Mouse (Mus musculus): ENCODE results near the gene Nexn. TPM values are rescaled to one million over a fixed set of nuclear protein-coding genes. Genes with fewer than 3 reads are reported as not detected.

Nexn gene
- polyA plus RNA-seq, 1 experiment from 2014 or later: 5.1 TPM

GRCm38 (mm10) chr3:152250487-152250886 is 15.7 kb downstream of the Nexn start:
- WGBS: 94% methylated on average over 1 of the region's 1 CpGs

GRCm38 (mm10) chr3:152247708-152248107 is 18.4 kb downstream of the Nexn start:
- Histone ChIP-seq H3K9ac (no peak overlapping the region), H3K4me2 (replicated peaks) (no peak overlapping the region), H3K9me3 (no peaks in the 10 kb centered on the region), H3K27ac (no peak overlapping the region), H3K4me3 (no peak overlapping the region), H3K4me1 (no peaks in the 10 kb centered on the region), H3K27me3 (replicated peaks) (no peaks in the 10 kb centered on the region), H3K36me3 (no peaks in the 10 kb centered on the region)
- 93% methylated on average over 12 of the region's 12 CpGs for WGBS
- ATAC-seq (ENCODE audit: low FRiP score, low read depth): no peak

More at GRCm38 (mm10) chr3:152250487-152250886, 15.7 kb downstream of the Nexn start:
- Histone ChIP-seq H3K27ac (no peak overlapping the region), H3K4me1 (no peaks in the 10 kb centered on the region), H3K9me3 (no peaks in the 10 kb centered on the region), H3K9ac (no peak overlapping the region), H3K4me3 (no peak overlapping the region), H3K36me3 (no peaks in the 10 kb centered on the region), H3K27me3 (replicated peaks) (no peaks in the 10 kb centered on the region), H3K4me2 (replicated peaks) (no peak overlapping the region)
- no peak for ATAC-seq (ENCODE audit: low FRiP score, low read depth)

- H3K36me3 ChIP-seq: no peaks in the 10 kb centered on the region
- H3K4me1 ChIP-seq: no peaks in the 10 kb centered on the region
- H3K9ac ChIP-seq: no peak overlapping the region
- H3K4me2 ChIP-seq (replicated peaks): no peak overlapping the region
- H3K4me3 ChIP-seq: no peak overlapping the region
- WGBS: 75% methylated on average over 5 of the region's 5 CpGs
- H3K9me3 ChIP-seq: no peaks in the 10 kb centered on the region
- no peak overlapping the region for H3K27ac ChIP-seq
- no peaks in the 10 kb centered on the region for H3K27me3 ChIP-seq (replicated peaks)
- ATAC-seq (ENCODE audit: low FRiP score, low read depth): no peak
These were observed 20.8 kb downstream of the Nexn start for GRCm38 (mm10) chr3:152245273-152245910.

GRCm38 (mm10) chr3:152243304-152243703 is 22.8 kb downstream of the Nexn start:
- Histone ChIP-seq H3K27me3 (replicated peaks) (no peaks in the 10 kb centered on the region), H3K9ac (no peak overlapping the region), H3K4me1 (no peaks in the 10 kb centered on the region), H3K36me3 (peaks cover 5% of the 10 kb centered on the region; the same call in 1 of the 2 replicates), H3K27ac (no peak overlapping the region), H3K4me3 (no peak overlapping the region), H3K9me3 (no peaks in the 10 kb centered on the region), H3K4me2 (replicated peaks) (no peak overlapping the region)
- no peak for ATAC-seq (ENCODE audit: low FRiP score, low read depth)
- 78% methylated on average over 4 of the region's 4 CpGs for WGBS

- Histone ChIP-seq H3K27me3 (replicated peaks) (no peaks in the 10 kb centered on the region), H3K27ac (no peak overlapping the region), H3K9ac (no peak overlapping the region), H3K36me3 (peaks cover 13% of the 10 kb centered on the region), H3K4me3 (no peak overlapping the region), H3K4me2 (replicated peaks) (no peak overlapping the region), H3K4me1 (no peaks in the 10 kb centered on the region), H3K9me3 (no peaks in the 10 kb centered on the region)
- ATAC-seq (ENCODE audit: low FRiP score, low read depth): no peak
- 73% methylated on average over 3 of the region's 3 CpGs for WGBS
These were observed 25.1 kb downstream of the Nexn start for GRCm38 (mm10) chr3:152241098-152241497.

- Histone ChIP-seq H3K9ac (no peak overlapping the region), H3K4me1 (no peaks in the 10 kb centered on the region), H3K27ac (no peak overlapping the region), H3K4me3 (no peak overlapping the region), H3K36me3 (peaks cover 19% of the 10 kb centered on the region), H3K4me2 (replicated peaks) (no peak overlapping the region), H3K27me3 (replicated peaks) (no peaks in the 10 kb centered on the region), H3K9me3 (no peaks in the 10 kb centered on the region)
- 94% methylated on average over 1 of the region's 1 CpGs for WGBS
- ATAC-seq (ENCODE audit: low FRiP score, low read depth): peak; percentile 29; the same call in 1 of the 2 replicates
These were observed 26.6 kb downstream of the Nexn start for GRCm38 (mm10) chr3:152239592-152239991.

GRCm38 (mm10) chr3:152238836-152239235 is 27.3 kb downstream of the Nexn start:
- Histone ChIP-seq H3K36me3 (peaks cover 23% of the 10 kb centered on the region), H3K9me3 (no peaks in the 10 kb centered on the region), H3K27ac (no peak overlapping the region), H3K4me1 (no peaks in the 10 kb centered on the region), H3K4me2 (replicated peaks) (no peak overlapping the region), H3K27me3 (replicated peaks) (no peaks in the 10 kb centered on the region), H3K9ac (no peak overlapping the region), H3K4me3 (no peak overlapping the region)
- 0 out of 2 replicates have a peak, but pooled peaks have one; percentile 19 for ATAC-seq (ENCODE audit: low FRiP score, low read depth)
- WGBS: 77% methylated on average over 2 of the region's 2 CpGs

- H3K36me3 ChIP-seq: peaks cover 45% of the 10 kb centered on the region
- H3K4me1 ChIP-seq: no peaks in the 10 kb centered on the region
- WGBS: 96% methylated on average over 1 of the region's 1 CpGs
- H3K27ac ChIP-seq: no peak overlapping the region
- no peak overlapping the region for H3K9ac ChIP-seq
- H3K9me3 ChIP-seq: no peaks in the 10 kb centered on the region
- no peaks in the 10 kb centered on the region for H3K27me3 ChIP-seq (replicated peaks)
- no peak for ATAC-seq (ENCODE audit: low FRiP score, low read depth)
- H3K4me2 ChIP-seq (replicated peaks): no peak overlapping the region
- no peak overlapping the region for H3K4me3 ChIP-seq
These were observed 30.3 kb downstream of the Nexn start for GRCm38 (mm10) chr3:152235805-152236204.

GRCm38 (mm10) chr3:152235238-152235637 is 30.9 kb downstream of the Nexn start:
- no peak overlapping the region for H3K9ac ChIP-seq
- ATAC-seq (ENCODE audit: low FRiP score, low read depth): no peak
- no peaks in the 10 kb centered on the region for H3K27me3 ChIP-seq (replicated peaks)
- no peaks in the 10 kb centered on the region for H3K9me3 ChIP-seq
- H3K4me2 ChIP-seq (replicated peaks): no peak overlapping the region
- no peak overlapping the region for H3K4me3 ChIP-seq
- H3K4me1 ChIP-seq: no peaks in the 10 kb centered on the region
- WGBS: 100% methylated on average over 1 of the region's 1 CpGs
- no peak overlapping the region for H3K27ac ChIP-seq
- peaks cover 50% of the 10 kb centered on the region for H3K36me3 ChIP-seq

GRCm38 (mm10) chr3:152231333-152232100 is 34.6 kb downstream of the Nexn start:
- Histone ChIP-seq H3K27ac (no peak overlapping the region), H3K4me3 (no peak overlapping the region), H3K4me2 (replicated peaks) (no peak overlapping the region), H3K9ac (no peak overlapping the region), H3K36me3 (peaks cover 69% of the 10 kb centered on the region), H3K9me3 (no peaks in the 10 kb centered on the region), H3K4me1 (no peaks in the 10 kb centered on the region), H3K27me3 (replicated peaks) (no peaks in the 10 kb centered on the region)
- ATAC-seq (ENCODE audit: low FRiP score, low read depth): no peak
- WGBS: 64% methylated on average over 6 of the region's 6 CpGs

- no peaks in the 10 kb centered on the region for H3K4me1 ChIP-seq
- no peak overlapping the region for H3K4me2 ChIP-seq (replicated peaks)
- H3K9ac ChIP-seq: no peak overlapping the region
- WGBS: 96% methylated on average over 5 of the region's 5 CpGs
- H3K27ac ChIP-seq: no peak overlapping the region
- H3K27me3 ChIP-seq (replicated peaks): no peaks in the 10 kb centered on the region
- peaks cover 82% of the 10 kb centered on the region for H3K36me3 ChIP-seq
- H3K9me3 ChIP-seq: no peaks in the 10 kb centered on the region
- H3K4me3 ChIP-seq: no peak overlapping the region
- ATAC-seq (ENCODE audit: low FRiP score, low read depth): no peak
These were observed 36.9 kb downstream of the Nexn start for GRCm38 (mm10) chr3:152229271-152229670.

GRCm38 (mm10) chr3:152228843-152229242 is 37.3 kb downstream of the Nexn start:
- 94% methylated on average over 7 of the region's 7 CpGs for WGBS
- Histone ChIP-seq H3K9ac (no peak overlapping the region), H3K36me3 (peaks cover 85% of the 10 kb centered on the region), H3K4me3 (no peak overlapping the region), H3K9me3 (no peaks in the 10 kb centered on the region), H3K4me2 (replicated peaks) (no peak overlapping the region), H3K27ac (no peak overlapping the region), H3K4me1 (no peaks in the 10 kb centered on the region), H3K27me3 (replicated peaks) (no peaks in the 10 kb centered on the region)
- ATAC-seq (ENCODE audit: low FRiP score, low read depth): no peak

Measured in neural tube, embryonic 12.5 days (tissue).